Mouse (Mus musculus): ENCODE results near the gene Otud7a.

DNA sequence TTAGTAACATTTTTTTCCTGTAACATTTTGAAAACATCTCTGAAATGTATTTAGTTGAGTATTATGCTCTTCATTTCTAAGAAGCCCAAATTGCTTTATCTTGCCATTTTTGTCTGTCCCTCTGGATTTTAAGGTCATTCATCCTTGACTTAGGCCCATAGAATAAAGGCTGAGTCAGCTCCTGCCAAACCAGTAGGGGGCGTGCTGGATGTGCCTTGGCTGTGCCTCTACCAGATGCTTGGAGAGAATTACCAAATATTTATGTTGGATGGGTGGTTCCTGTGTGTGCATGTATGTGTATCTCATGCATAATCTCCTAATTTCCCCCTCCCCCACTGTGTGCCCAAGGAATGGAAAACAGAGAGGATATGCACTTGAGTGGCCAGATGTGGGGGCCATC lies 2.4 kb downstream of the Otud7a start:
- TF ChIP-seq CTCF (IDR thresholded peaks at IDR 0.05; ENCODE audit: extremely low read depth, insufficient read depth, insufficient read length, insufficient replicate concordance) (no peak), POLR2A (IDR thresholded peaks at IDR 0.05; ENCODE audit: low read depth, low read length) (no peak)
